ENCODE assay signal across 19 mouse cellular contexts in the genomic region with DNA sequence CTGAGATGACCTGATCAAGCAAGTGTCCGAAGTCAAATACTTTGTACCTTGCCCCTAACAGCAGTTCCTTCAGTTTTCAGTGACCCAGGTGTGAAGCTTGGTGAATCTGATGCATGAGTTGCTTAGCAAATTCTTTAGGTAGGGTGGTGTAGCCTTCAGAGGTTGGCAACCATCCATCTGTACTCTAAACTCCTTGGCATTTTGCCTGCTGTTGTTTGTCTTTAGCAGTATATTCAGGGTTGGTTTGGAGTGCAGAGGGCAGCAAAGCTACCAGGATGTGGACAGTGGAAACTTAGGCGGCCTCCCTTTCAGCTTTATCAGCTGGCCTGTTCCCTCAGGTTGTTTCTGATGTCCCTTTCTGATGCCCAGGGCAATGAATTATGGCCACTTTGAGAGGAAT. TPM values are rescaled to one million over a fixed set of nuclear protein-coding genes. Genes with fewer than 3 reads are reported as not detected.
"Had no signal": no experiment of that assay in that cellular context is flagged by ENCODE, and none has a peak within 500 bp of the region (broad histone marks: within the 10 kb centered on the region; RNA-seq: fewer than 3 reads in every experiment).

No protein-coding gene starts in this region.

- H3K4me2 ChIP-seq: intestine, embryonic 15.5 days; limb, embryonic 15.5 days; liver, embryonic 12.5 days; lung, embryonic 15.5 days; midbrain, embryonic 12.5 days; neural tube, embryonic 13.5 days had no signal

- H3K9ac ChIP-seq: intestine, embryonic 15.5 days; limb, embryonic 15.5 days; liver, embryonic 12.5 days; lung, embryonic 15.5 days; midbrain, embryonic 12.5 days; neural tube, embryonic 13.5 days had no signal

- H3K4me3 ChIP-seq: intestine, embryonic 15.5 days; limb, embryonic 15.5 days; liver, embryonic 12.5 days; lung, embryonic 15.5 days; midbrain, embryonic 12.5 days; neural tube, embryonic 13.5 days had no signal

- ATAC-seq: intestine, embryonic 15.5 days; liver, embryonic 12.5 days; midbrain, embryonic 16.5 days had no signal

- H3K4me1 ChIP-seq: intestine, embryonic 15.5 days; limb, embryonic 15.5 days; liver, embryonic 12.5 days; lung, embryonic 15.5 days; midbrain, embryonic 12.5 days; neural tube, embryonic 13.5 days had no signal

- H3K27me3 ChIP-seq: intestine, embryonic 15.5 days; limb, embryonic 15.5 days; liver, embryonic 12.5 days; lung, embryonic 15.5 days; midbrain, embryonic 12.5 days; neural tube, embryonic 13.5 days had no signal

- H3K36me3 ChIP-seq: intestine, embryonic 15.5 days; limb, embryonic 15.5 days; liver, embryonic 12.5 days; lung, embryonic 15.5 days; midbrain, embryonic 12.5 days; neural tube, embryonic 13.5 days had no signal

- H3K9me3 ChIP-seq: intestine, embryonic 15.5 days; limb, embryonic 15.5 days; liver, embryonic 12.5 days; lung, embryonic 15.5 days; midbrain, embryonic 12.5 days; neural tube, embryonic 13.5 days had no signal

- DNase-seq: layer of hippocampus, adult 9-11 months; retina, postnatal 1 day; right cerebral cortex, postnatal 4 days; thymus, postnatal 4 days had no signal

- H3K27ac ChIP-seq: intestine, embryonic 15.5 days; limb, embryonic 15.5 days; liver, embryonic 12.5 days; lung, embryonic 15.5 days; midbrain, embryonic 12.5 days; neural tube, embryonic 13.5 days had no signal

RNA-seq across cellular contexts. Expression of gene Vmn1r197, which starts 9.0 kb away (rescaled TPM):
- total RNA-seq: layer of hippocampus, adult 18-20 months; left cerebral cortex, adult 18-20 months; left cerebral cortex, postnatal 14 days; megakaryocyte-erythroid progenitor cell, adult 5-6 weeks had no signal
- polyA plus RNA-seq: intestine, embryonic 15.5 days; limb, embryonic 11.5 days; limb, embryonic 15.5 days; liver, embryonic 12.5 days; liver, embryonic 16.5 days; lung, embryonic 15.5 days; midbrain, embryonic 12.5 days; midbrain, embryonic 16.5 days; neural tube, embryonic 13.5 days; spleen, adult 2 months; stomach, embryonic 16.5 days had no signal

RNA-seq across cellular contexts. Expression of gene Vmn1r196, which starts 25.6 kb away (rescaled TPM):
- total RNA-seq: layer of hippocampus, adult 18-20 months; left cerebral cortex, adult 18-20 months; left cerebral cortex, postnatal 14 days; megakaryocyte-erythroid progenitor cell, adult 5-6 weeks had no signal
- polyA plus RNA-seq: intestine, embryonic 15.5 days; limb, embryonic 11.5 days; limb, embryonic 15.5 days; liver, embryonic 12.5 days; liver, embryonic 16.5 days; lung, embryonic 15.5 days; midbrain, embryonic 12.5 days; midbrain, embryonic 16.5 days; neural tube, embryonic 13.5 days; spleen, adult 2 months; stomach, embryonic 16.5 days had no signal

RNA-seq across cellular contexts. Expression of gene Vmn1r198, which starts 34.8 kb away (rescaled TPM):
- total RNA-seq: layer of hippocampus, adult 18-20 months; left cerebral cortex, adult 18-20 months; left cerebral cortex, postnatal 14 days; megakaryocyte-erythroid progenitor cell, adult 5-6 weeks had no signal
- polyA plus RNA-seq: intestine, embryonic 15.5 days; limb, embryonic 11.5 days; limb, embryonic 15.5 days; liver, embryonic 12.5 days; liver, embryonic 16.5 days; lung, embryonic 15.5 days; midbrain, embryonic 12.5 days; midbrain, embryonic 16.5 days; neural tube, embryonic 13.5 days; spleen, adult 2 months; stomach, embryonic 16.5 days had no signal

RNA-seq across cellular contexts. Expression of gene Vmn1r195, which starts 45.0 kb away (rescaled TPM):
- total RNA-seq: layer of hippocampus, adult 18-20 months; left cerebral cortex, adult 18-20 months; left cerebral cortex, postnatal 14 days; megakaryocyte-erythroid progenitor cell, adult 5-6 weeks had no signal
- polyA plus RNA-seq: intestine, embryonic 15.5 days; limb, embryonic 11.5 days; limb, embryonic 15.5 days; liver, embryonic 12.5 days; liver, embryonic 16.5 days; lung, embryonic 15.5 days; midbrain, embryonic 12.5 days; midbrain, embryonic 16.5 days; neural tube, embryonic 13.5 days; spleen, adult 2 months; stomach, embryonic 16.5 days had no signal
